Mouse (Mus musculus) embryonic facial prominence, embryonic 11.5 days (tissue): ENCODE results near the gene Tbc1d8b. TPM values are rescaled to one million over a fixed set of nuclear protein-coding genes. Genes with fewer than 3 reads are reported as not detected.

ENCODE experiments used
- ATAC-seq: fragments of 200-750 bp; cut with Nextera tagmentation; replicated peaks from 2 replicates; pipeline ENCODE4 v1.8.0; 2017; ENCODE audit warnings: low read depth; ENCODE audit not compliant: insufficient number of reproducible peaks, low FRiP score, low TSS enrichment
- DNase-seq: peaks from one replicate; pipeline ENCODE4 v3.0.0-alpha.2; 2015; ENCODE audit warnings: low spot score
- H3K27ac ChIP-seq: fragments of 300-500 bp; sonication (generic); replicated peaks from 2 replicates; pipeline ENCODE4 v1.5.1; 2014; ENCODE audit warnings: mild to moderate bottlenecking, low read depth, low read length, control low read depth
- H3K27me3 ChIP-seq: fragments of 300-500 bp; sonication (generic); 2 replicates; pipeline ENCODE4 v1.6.1; 2014; ENCODE audit warnings: mild to moderate bottlenecking, low read length, moderate library complexity, mixed read lengths; ENCODE audit not compliant: control insufficient read depth, insufficient read depth
- H3K36me3 ChIP-seq: fragments of 300-500 bp; sonication (generic); replicated peaks from 2 replicates; pipeline ENCODE4 v1.6.1; 2014; ENCODE audit warnings: low read depth, mild to moderate bottlenecking, low read length, moderate library complexity, mixed read lengths; ENCODE audit not compliant: control insufficient read depth, insufficient read depth
- H3K4me1 ChIP-seq: fragments of 300-500 bp; sonication (generic); 2 replicates; pipeline ENCODE4 v1.6.1; 2014; ENCODE audit warnings: low read length, mixed read lengths; ENCODE audit not compliant: control insufficient read depth, insufficient read depth
- H3K4me2 ChIP-seq: fragments of 300-500 bp; sonication (generic); 2 replicates; pipeline ENCODE4 v1.6.1; 2014; ENCODE audit warnings: low read depth, mild to moderate bottlenecking, control low read depth, low read length, moderate library complexity
- H3K4me3 ChIP-seq: fragments of 300-500 bp; sonication (generic); 2 replicates; pipeline ENCODE4 v1.5.1; 2014; ENCODE audit warnings: low read depth, low read length, control low read depth
- H3K9ac ChIP-seq: fragments of 300-500 bp; sonication (generic); replicated peaks from 2 replicates; pipeline ENCODE4 v1.6.1; 2014; ENCODE audit warnings: mild to moderate bottlenecking, control low read depth, low read length
- H3K9me3 ChIP-seq: fragments of 300-500 bp; sonication (generic); replicated peaks from 2 replicates; pipeline ENCODE4 v1.6.1; 2016; ENCODE audit warnings: mild to moderate bottlenecking, low read length, inconsistent platforms, mixed read lengths; ENCODE audit not compliant: control insufficient read depth
- WGBS: fragments of 180-500 bp; shearing (Covaris S2); extraction: QIAGEN DNeasy Blood & Tissue Kit; methylation state at CpG from one replicate; pipeline ENCODE4 v1.1.7; 2014; 5-methylcytosine and 5-hydroxymethylcytosine counted together
- polyA plus RNA-seq: library from polyadenylated mRNA; unstranded; fragments of >200 nt; fragmentation: Nextera tagmentation; extraction: Ambion mirVana; gene quantifications from 2 replicates; pipeline ENCODE4 v1.2.1, GENCODE M21; 2014

Tbc1d8b gene
- polyA plus RNA-seq, 1 experiment from 2014 or later: 0.88 TPM

DNA sequence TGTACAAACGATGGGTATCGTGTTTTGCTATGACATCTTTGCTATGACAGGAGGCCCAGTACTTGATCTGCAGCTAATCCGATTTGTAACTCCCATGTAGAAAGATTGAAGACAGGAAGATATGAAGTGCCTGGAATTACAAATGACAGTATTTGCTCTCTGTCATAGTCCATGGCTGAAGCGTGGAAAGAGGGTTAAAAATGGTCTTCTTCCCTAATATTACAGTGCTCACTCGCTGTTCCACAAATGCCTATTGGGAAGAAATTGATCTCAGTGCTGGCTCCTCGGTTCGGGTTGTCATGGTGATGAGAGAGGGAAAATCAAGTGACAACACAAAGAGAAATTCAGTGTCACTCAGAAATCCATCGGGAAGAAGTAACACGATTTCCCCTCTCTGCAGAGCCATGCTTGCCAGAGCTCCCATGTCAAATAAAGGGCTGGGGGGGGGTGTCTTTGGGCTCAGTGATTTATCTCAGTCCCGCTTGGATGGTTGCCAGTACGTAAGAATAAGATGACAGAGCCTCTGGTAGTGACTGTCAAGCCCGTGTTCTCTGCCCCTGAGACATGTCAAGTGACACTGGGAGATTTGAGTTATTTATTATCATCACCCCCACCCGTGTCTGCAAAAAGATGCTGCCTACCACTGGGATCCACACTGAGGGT, 85.3 kb downstream of the Tbc1d8b start:
- no peak overlapping the region for H3K9ac ChIP-seq
- H3K27ac ChIP-seq: no peak overlapping the region
- no peak overlapping the region for H3K4me2 ChIP-seq
- no peaks in the 10 kb centered on the region for H3K27me3 ChIP-seq
- no peak for ATAC-seq
- DNase-seq: no peak
- no peak overlapping the region for H3K4me3 ChIP-seq
- H3K9me3 ChIP-seq: no peaks in the 10 kb centered on the region
- H3K4me1 ChIP-seq: no peaks in the 10 kb centered on the region
- 81% methylated on average over 13 of the region's 13 CpGs for WGBS
- no peaks in the 10 kb centered on the region for H3K36me3 ChIP-seq

DNA sequence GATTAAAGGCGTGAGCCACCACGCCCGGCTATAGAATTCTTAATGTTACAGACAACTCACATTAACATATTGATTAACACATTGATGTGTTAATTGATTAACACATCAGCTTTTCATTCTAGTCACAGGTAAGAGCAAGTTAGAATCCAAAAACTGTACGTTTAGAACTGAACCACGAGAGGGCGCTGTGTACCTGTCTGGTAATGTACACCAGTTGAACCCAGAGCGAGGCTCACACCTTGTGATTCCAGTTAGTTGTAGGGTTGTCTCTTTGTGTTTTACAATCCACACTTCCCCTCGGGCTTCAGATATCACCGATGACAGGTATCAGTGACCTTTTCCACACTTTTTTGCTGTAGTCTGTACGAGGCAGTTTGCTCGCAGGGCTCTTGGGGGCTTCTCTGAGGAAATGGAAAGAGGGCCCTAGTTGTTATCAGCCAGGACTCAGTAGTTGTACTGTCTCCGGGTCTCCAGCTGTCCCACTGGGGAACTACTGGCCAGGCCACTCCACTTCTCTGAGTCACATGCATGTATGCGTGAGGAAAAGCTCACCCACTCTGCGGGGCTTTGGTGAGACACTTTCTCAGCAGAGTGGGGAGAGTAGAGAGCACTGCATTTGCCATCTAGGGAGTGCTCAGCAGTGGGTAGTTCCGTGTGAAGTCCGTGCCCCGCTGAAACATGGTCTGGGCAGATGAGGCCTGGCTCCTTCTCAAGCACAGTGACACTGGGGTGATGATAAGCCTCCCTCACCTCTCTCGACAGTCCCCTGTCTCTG, 89.7 kb downstream of the Tbc1d8b start:
- no peaks in the 10 kb centered on the region for H3K27me3 ChIP-seq
- no peak overlapping the region for H3K4me2 ChIP-seq
- H3K9me3 ChIP-seq: no peaks in the 10 kb centered on the region
- peak; percentile 66 for DNase-seq
- no peaks in the 10 kb centered on the region for H3K4me1 ChIP-seq
- WGBS: 33% methylated on average over 18 of the region's 18 CpGs
- no peaks in the 10 kb centered on the region for H3K36me3 ChIP-seq
- no peak for ATAC-seq
- no peak overlapping the region for H3K9ac ChIP-seq
- no peak overlapping the region for H3K27ac ChIP-seq
- H3K4me3 ChIP-seq: no peak overlapping the region

DNA sequence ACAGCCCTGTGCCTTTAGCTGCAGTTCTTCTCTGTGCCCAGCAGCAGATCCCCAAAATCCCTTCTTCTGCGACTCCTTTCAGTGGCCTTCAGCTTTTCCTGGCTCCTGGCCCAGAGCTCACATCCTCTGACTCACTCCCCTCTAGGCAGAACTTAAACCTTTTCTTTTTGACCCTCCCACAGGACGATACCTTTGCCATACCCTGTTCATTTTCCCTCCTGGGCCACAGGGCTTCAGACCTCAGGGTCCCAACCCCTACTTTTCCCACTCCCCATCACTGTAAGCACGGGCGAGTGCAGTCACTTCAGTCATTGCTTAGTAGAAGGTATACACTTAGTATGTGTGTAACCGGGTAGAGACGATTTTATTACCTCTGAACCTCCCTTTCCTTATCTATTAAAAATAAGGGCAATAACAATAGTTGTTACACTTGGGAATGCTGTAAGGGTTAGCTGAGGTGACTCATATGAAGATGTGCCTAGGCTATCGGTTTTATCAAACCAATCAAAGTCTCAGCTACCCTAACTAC, 90.4 kb downstream of the Tbc1d8b start:
- Histone ChIP-seq H3K27me3 (no peaks in the 10 kb centered on the region), H3K9ac (no peak overlapping the region), H3K4me3 (no peak overlapping the region), H3K27ac (no peak overlapping the region), H3K36me3 (no peaks in the 10 kb centered on the region), H3K4me1 (no peaks in the 10 kb centered on the region), H3K4me2 (no peak overlapping the region), H3K9me3 (no peaks in the 10 kb centered on the region)
- DNase-seq (no peak), ATAC-seq (no peak)
- WGBS: 77% methylated on average over 7 of the region's 7 CpGs

- no peak for ATAC-seq
- no peak for DNase-seq
- WGBS: 17% methylated on average over 4 of the region's 4 CpGs
- Histone ChIP-seq H3K9me3 (no peaks in the 10 kb centered on the region), H3K4me3 (no peak overlapping the region), H3K27ac (no peak overlapping the region), H3K36me3 (no peaks in the 10 kb centered on the region), H3K4me2 (no peak overlapping the region), H3K27me3 (no peaks in the 10 kb centered on the region; the same call in 1 of the 2 replicates), H3K4me1 (no peaks in the 10 kb centered on the region), H3K9ac (no peak overlapping the region)
Measured at GRCm38 (mm10) chrX:139777357-139777756, 92.6 kb downstream of the Tbc1d8b start.

GRCm38 (mm10) chrX:139778886-139779285, 94.1 kb downstream of the Tbc1d8b start:
- WGBS: 89% methylated on average over 1 of the region's 1 CpGs
- H3K9ac ChIP-seq: no peak overlapping the region
- H3K36me3 ChIP-seq: no peaks in the 10 kb centered on the region
- H3K4me3 ChIP-seq: no peak overlapping the region
- no peaks in the 10 kb centered on the region for H3K4me1 ChIP-seq
- H3K27me3 ChIP-seq: no peaks in the 10 kb centered on the region; the same call in 1 of the 2 replicates
- H3K4me2 ChIP-seq: no peak overlapping the region
- ATAC-seq (no peak), DNase-seq (no peak)
- no peaks in the 10 kb centered on the region for H3K9me3 ChIP-seq
- no peak overlapping the region for H3K27ac ChIP-seq

DNA sequence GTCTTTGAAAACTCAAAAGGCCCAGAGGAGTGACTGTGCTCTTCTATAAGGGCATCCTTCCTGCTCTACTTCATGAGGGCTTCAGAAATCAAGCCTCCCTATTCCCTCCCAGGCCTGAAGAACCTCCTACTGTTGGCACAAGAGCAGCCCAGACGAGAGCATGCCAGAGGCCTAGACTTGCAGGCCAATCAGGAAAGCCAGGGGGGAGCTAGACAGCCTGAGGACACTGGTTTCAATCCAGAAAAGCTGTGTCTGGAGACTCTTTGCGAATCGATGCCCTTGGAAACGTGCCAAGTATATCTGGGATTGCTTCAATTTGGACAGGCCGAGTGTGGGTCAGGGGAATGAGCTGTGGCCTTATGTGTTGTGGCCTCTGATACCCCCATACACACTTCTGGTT, 94.6 kb downstream of the Tbc1d8b start:
- no peak overlapping the region for H3K4me2 ChIP-seq
- no peak overlapping the region for H3K27ac ChIP-seq
- H3K9me3 ChIP-seq: no peaks in the 10 kb centered on the region
- H3K9ac ChIP-seq: no peak overlapping the region
- H3K4me1 ChIP-seq: no peaks in the 10 kb centered on the region
- H3K4me3 ChIP-seq: no peak overlapping the region
- no peaks in the 10 kb centered on the region; the same call in 1 of the 2 replicates for H3K27me3 ChIP-seq
- 80% methylated on average over 5 of the region's 5 CpGs for WGBS
- ATAC-seq (no peak), DNase-seq (no peak)
- no peaks in the 10 kb centered on the region for H3K36me3 ChIP-seq

DNA sequence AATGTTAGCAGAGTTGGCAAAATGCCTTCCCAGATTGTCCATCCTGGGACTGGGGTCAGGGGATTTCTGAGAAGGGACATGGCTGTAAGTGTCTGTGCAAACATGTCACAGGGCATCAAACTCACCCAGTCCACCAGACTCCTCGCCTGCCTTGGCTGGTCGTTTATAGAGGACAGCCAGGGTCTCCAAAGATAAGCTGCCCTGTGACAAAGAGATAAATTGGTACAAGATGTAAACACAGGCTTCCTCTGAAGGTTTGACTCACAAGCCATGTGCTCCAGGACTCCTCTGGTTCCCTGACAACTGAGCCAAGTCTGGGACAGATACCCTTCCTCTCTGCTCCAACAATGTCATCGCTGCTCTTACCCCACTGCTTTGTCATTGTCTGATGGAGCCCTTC, 96.2 kb downstream of the Tbc1d8b start:
- H3K36me3 ChIP-seq: no peaks in the 10 kb centered on the region
- H3K4me2 ChIP-seq: no peak overlapping the region
- DNase-seq (no peak), ATAC-seq (no peak)
- no peak overlapping the region for H3K9ac ChIP-seq
- H3K9me3 ChIP-seq: no peaks in the 10 kb centered on the region
- H3K4me3 ChIP-seq: no peak overlapping the region
- 64% methylated on average over 3 of the region's 3 CpGs for WGBS
- H3K27ac ChIP-seq: no peak overlapping the region
- no peaks in the 10 kb centered on the region; the same call in 1 of the 2 replicates for H3K27me3 ChIP-seq
- no peaks in the 10 kb centered on the region for H3K4me1 ChIP-seq

- no peak for DNase-seq
- Histone ChIP-seq H3K27me3 (no peaks in the 10 kb centered on the region; the same call in 1 of the 2 replicates), H3K27ac (no peak overlapping the region), H3K4me3 (no peak overlapping the region), H3K4me1 (no peaks in the 10 kb centered on the region), H3K9me3 (no peaks in the 10 kb centered on the region), H3K36me3 (no peaks in the 10 kb centered on the region), H3K4me2 (no peak overlapping the region), H3K9ac (no peak overlapping the region)
- no peak for ATAC-seq
- WGBS: 66% methylated on average over 4 of the region's 4 CpGs
Measured at GRCm38 (mm10) chrX:139781563-139781962, 96.8 kb downstream of the Tbc1d8b start.
